Mouse (Mus musculus): ENCODE measurements at regions not wholly inside any gene's neighbourhood (a gene's known extent, or its start where the extent isn't known, plus 50 kb on each side); places are given as distances from the start of the nearest gene placed in this dataset.

DNA sequence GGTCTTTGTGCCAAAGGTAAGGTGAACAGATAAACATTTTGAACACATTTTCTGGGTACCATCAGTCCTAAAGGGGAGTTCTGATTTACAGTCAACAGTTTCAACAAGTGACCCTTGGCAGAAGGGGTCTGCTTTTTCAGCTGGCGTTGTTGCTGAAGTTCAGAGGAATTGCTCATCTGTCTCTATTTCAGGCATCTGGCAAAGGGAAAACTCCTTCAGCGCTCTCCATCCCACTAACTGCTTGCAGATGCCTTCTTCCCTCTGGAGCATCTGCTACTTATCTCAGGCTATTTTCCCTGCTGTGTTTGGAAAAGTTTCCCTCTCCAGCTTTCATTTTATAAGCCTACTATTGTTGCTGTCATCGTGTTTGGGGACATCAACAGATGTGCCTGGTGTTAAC lies 223.6 kb upstream of the Rgmb start:
- TF ChIP-seq CTCF (IDR thresholded peaks at IDR 0.05; ENCODE audit: control insufficient read depth, insufficient read depth, insufficient replicate concordance, low read depth, low read length) (no peak), POLR2A (IDR thresholded peaks at IDR 0.05; ENCODE audit: control insufficient read depth, low read depth, low read length) (no peak)

Measured in testis, adult 2 months (tissue).